Mouse (Mus musculus) hindbrain, postnatal 0 days (tissue): Measurements from ENCODE around the gene Tgfbrap1. TPM values are rescaled to one million over a fixed set of nuclear protein-coding genes. Genes with fewer than 3 reads are reported as not detected.

Experiments
- ATAC-seq: fragments of 200-750 bp; cut with Nextera tagmentation; 2 replicates; pipeline ENCODE4 v1.8.0; 2017; ENCODE audit warnings: mild to moderate bottlenecking, moderate TSS enrichment, moderate library complexity
- DNase-seq: peaks from one replicate; pipeline ENCODE4 v3.0.0-alpha.2; 2015; ENCODE audit warnings: low spot score
- H3K27ac ChIP-seq: fragments of 300-500 bp; sonication (generic); 2 replicates; pipeline ENCODE4 v1.5.1; 2014; ENCODE audit warnings: mild to moderate bottlenecking
- H3K27me3 ChIP-seq: fragments of 300-500 bp; sonication (generic); 2 replicates; pipeline ENCODE4 v1.6.1; 2014; ENCODE audit warnings: low read length, mixed read lengths; ENCODE audit not compliant: insufficient read depth
- H3K36me3 ChIP-seq: fragments of 300-500 bp; sonication (generic); 2 replicates; pipeline ENCODE4 v1.6.1; 2014; ENCODE audit warnings: low read length, mixed read lengths; ENCODE audit not compliant: insufficient read depth
- H3K4me1 ChIP-seq: fragments of 300-500 bp; sonication (generic); 2 replicates; pipeline ENCODE4 v1.6.1; 2014; ENCODE audit warnings: antibody characterized with exemption, low read length, mixed read lengths; ENCODE audit not compliant: insufficient read depth
- H3K4me2 ChIP-seq: fragments of 300-500 bp; sonication (generic); 2 replicates; pipeline ENCODE4 v1.6.1; 2014; ENCODE audit warnings: low read depth, mild to moderate bottlenecking, low read length, moderate library complexity, mixed read lengths
- H3K4me3 ChIP-seq: fragments of 300-500 bp; sonication (generic); 2 replicates; pipeline ENCODE4 v1.5.1; 2014; ENCODE audit warnings: low read length
- H3K9ac ChIP-seq: fragments of 300-500 bp; sonication (generic); replicated peaks from 2 replicates; pipeline ENCODE4 v1.6.1; 2014; ENCODE audit warnings: mild to moderate bottlenecking, low read length, moderate library complexity, mixed read lengths
- H3K9me3 ChIP-seq: fragments of 300-500 bp; sonication (generic); 2 replicates; pipeline ENCODE4 v1.6.1; 2016; ENCODE audit warnings: low read length, mixed read lengths
- CTCF ChIP-seq: IDR thresholded peaks from 2 replicates; pipeline ENCODE4 v1.5.1; 2016; ENCODE audit warnings: antibody characterized with exemption, control low read depth, low read depth
- WGBS: fragments of 180-500 bp; shearing (Covaris S2); extraction: QIAGEN DNeasy Blood & Tissue Kit; methylation state at CpG from one replicate; pipeline ENCODE4 v1.1.7; 2014; 5-methylcytosine and 5-hydroxymethylcytosine counted together
- polyA plus RNA-seq: library from polyadenylated mRNA; unstranded; fragments of >200 nt; fragmentation: Nextera tagmentation; extraction: Ambion mirVana; gene quantifications from 2 replicates; pipeline ENCODE4 v1.2.1, GENCODE M21; 2015
- total RNA-seq: library from RNA; depleted of rRNA; stranded (reverse); fragments of >200 nt; gene quantifications from 2 replicates; pipeline ENCODE4 v1.2.3, GENCODE M21; 2014

Gene Tgfbrap1
- total and polyA plus RNA-seq, 2 experiments from 2014 or later = 13.6 to 42.1 TPM

DNA sequence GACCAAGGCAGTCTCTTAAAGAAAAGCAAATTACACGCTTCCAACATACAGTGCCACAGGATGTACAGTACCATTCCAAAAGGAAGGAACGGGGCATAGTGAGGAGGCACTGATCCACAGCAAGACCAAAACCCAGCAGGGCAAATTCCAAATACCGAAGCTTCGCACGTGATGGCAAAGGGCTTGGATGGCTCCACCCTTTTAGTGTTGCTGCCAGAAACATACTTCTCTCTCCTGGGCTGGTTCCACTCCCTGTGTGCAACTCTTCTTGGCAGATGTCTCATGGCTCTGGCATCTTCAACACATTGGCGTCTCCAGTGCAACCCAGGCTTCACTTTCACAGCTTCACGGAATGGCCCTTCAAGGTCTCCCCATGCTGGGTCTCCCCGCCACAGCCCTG lies 19.0 kb upstream of the Tgfbrap1 start:
- Histone ChIP-seq H3K9me3 (no peaks in the 10 kb centered on the region), H3K27me3 (no peaks in the 10 kb centered on the region), H3K4me2 (no peak overlapping the region), H3K4me1 (no peaks in the 10 kb centered on the region), H3K36me3 (peaks cover 20% of the 10 kb centered on the region; the same call in 1 of the 2 replicates), H3K4me3 (no peak overlapping the region), H3K27ac (no peak overlapping the region), H3K9ac (no peak overlapping the region)
- ATAC-seq (no peak), DNase-seq (no peak)
- 96% methylated on average over 8 of the region's 8 CpGs for WGBS
- no peak for TF ChIP-seq CTCF

DNA sequence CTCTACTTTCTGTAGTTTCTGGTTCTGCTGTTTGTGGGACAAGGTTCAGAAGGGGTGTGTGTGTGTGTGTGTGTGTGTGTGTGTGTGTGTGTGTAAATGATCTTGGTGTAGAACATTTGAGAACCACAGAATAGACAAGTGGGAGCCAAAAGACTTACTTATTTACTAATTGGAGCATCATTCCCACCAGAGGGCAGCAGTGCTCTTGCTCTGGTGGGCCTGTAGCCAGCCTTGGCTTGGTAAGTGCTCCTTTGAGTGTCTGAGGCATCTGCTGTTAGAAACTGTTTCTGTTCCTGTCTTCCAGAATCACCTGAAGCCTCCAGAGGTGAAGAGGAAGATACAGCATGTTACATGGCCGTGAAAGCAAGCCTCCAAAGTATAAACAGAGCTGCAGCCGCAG lies 14.4 kb upstream of the Tgfbrap1 start:
- ATAC-seq = peak; percentile 66
- H3K36me3 ChIP-seq = peaks cover 37% of the 10 kb centered on the region

DNA sequence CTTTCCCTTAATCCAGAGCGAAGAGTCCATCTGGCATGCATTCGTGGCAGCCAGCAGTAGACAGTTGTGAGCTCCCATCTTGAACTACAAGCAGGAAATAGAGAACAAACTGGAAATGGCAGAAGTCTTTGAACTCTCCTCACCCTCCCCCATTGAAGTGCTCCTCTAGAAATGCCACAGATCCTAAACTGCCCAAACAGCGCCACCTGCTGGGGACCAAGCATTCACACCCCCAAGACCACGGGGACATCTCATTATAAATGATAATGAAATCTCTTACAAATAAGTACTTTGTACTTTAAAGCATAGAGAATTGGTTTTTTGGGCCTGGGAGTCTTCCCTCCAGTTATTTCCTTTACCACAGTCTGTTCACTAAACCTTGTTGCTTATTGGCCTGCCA lies 12.1 kb upstream of the Tgfbrap1 start:
- Histone ChIP-seq H3K9ac (no peak overlapping the region), H3K4me2 (no peak overlapping the region), H3K4me1 (no peaks in the 10 kb centered on the region), H3K9me3 (no peaks in the 10 kb centered on the region), H3K27me3 (no peaks in the 10 kb centered on the region), H3K36me3 (peaks cover 42% of the 10 kb centered on the region), H3K4me3 (no peak overlapping the region), H3K27ac (no peak overlapping the region)
- DNase-seq (peak; percentile 46), ATAC-seq (no peak)
- peak; percentile 70 for TF ChIP-seq CTCF
- 51% methylated on average over 4 of the region's 4 CpGs for WGBS

More for the DNA sequence above, 14.4 kb upstream of the Tgfbrap1 start:
- 87% methylated on average over 2 of the region's 2 CpGs for WGBS
- Histone ChIP-seq H3K4me1 (no peaks in the 10 kb centered on the region), H3K27ac (no peak overlapping the region), H3K4me2 (no peak overlapping the region), H3K9ac (no peak overlapping the region), H3K4me3 (no peak overlapping the region), H3K27me3 (no peaks in the 10 kb centered on the region), H3K9me3 (no peaks in the 10 kb centered on the region)
- TF ChIP-seq CTCF = peak; percentile 80
- peak; percentile 85 for DNase-seq

DNA sequence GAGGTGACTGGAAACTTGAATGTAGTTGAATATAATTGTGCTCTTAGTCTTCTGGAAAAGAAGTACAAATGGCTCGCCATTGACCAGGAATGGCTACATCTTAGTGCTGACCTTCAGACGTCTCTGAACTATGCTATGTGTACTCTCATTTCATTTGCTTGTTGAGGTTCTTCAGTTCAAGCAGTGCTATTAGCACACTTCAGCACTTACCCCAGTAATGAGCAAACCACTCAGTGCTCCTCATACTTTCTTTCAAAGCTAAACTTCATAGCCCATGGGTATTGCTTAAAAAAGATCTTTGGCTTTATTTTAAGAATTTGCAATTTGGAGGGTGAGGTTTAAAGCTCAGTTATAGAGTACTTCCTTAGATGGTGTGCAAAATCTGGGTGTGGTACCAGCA lies 10.3 kb upstream of the Tgfbrap1 start:
- H3K4me3 ChIP-seq = no peak overlapping the region
- WGBS = 94% methylated on average over 2 of the region's 2 CpGs
- H3K4me2 ChIP-seq = no peak overlapping the region
- ATAC-seq (no peak), DNase-seq (no peak)
- H3K9ac ChIP-seq = no peak overlapping the region
- H3K9me3 ChIP-seq = no peaks in the 10 kb centered on the region
- peaks cover 35% of the 10 kb centered on the region for H3K36me3 ChIP-seq
- H3K27ac ChIP-seq = no peak overlapping the region
- H3K4me1 ChIP-seq = no peaks in the 10 kb centered on the region
- no peaks in the 10 kb centered on the region for H3K27me3 ChIP-seq
- TF ChIP-seq CTCF = no peak

DNA sequence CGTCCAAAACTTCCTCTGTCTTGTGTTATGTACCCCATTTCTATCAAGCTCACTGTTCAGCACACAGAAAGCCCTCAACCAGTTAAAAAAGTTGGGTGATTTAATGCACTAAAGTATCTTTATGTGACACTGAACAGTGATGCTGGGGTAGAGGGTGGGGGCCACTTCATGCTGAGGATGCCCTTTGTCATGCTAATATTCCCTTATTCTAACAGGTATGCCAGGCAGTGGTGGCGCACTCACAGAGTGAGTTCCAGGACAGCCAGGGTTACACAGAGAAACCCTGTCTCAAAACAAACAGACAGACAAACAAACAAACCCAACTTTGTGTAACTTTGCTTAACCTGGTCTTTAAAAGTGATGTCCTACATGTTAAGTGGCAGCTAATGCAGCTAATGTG lies 4.2 kb downstream of the Tgfbrap1 start:
- no peak overlapping the region for H3K4me3 ChIP-seq
- H3K9me3 ChIP-seq = no peaks in the 10 kb centered on the region
- no peak overlapping the region for H3K4me2 ChIP-seq
- H3K27ac ChIP-seq = no peak overlapping the region
- H3K9ac ChIP-seq = no peak overlapping the region
- H3K36me3 ChIP-seq = no peaks in the 10 kb centered on the region
- H3K27me3 ChIP-seq = no peaks in the 10 kb centered on the region
- peaks cover 10% of the 10 kb centered on the region; the same call in 1 of the 2 replicates for H3K4me1 ChIP-seq
- WGBS = 82% methylated on average over 2 of the region's 2 CpGs
- ATAC-seq (no peak), DNase-seq (no peak)
- TF ChIP-seq CTCF = no peak

DNA sequence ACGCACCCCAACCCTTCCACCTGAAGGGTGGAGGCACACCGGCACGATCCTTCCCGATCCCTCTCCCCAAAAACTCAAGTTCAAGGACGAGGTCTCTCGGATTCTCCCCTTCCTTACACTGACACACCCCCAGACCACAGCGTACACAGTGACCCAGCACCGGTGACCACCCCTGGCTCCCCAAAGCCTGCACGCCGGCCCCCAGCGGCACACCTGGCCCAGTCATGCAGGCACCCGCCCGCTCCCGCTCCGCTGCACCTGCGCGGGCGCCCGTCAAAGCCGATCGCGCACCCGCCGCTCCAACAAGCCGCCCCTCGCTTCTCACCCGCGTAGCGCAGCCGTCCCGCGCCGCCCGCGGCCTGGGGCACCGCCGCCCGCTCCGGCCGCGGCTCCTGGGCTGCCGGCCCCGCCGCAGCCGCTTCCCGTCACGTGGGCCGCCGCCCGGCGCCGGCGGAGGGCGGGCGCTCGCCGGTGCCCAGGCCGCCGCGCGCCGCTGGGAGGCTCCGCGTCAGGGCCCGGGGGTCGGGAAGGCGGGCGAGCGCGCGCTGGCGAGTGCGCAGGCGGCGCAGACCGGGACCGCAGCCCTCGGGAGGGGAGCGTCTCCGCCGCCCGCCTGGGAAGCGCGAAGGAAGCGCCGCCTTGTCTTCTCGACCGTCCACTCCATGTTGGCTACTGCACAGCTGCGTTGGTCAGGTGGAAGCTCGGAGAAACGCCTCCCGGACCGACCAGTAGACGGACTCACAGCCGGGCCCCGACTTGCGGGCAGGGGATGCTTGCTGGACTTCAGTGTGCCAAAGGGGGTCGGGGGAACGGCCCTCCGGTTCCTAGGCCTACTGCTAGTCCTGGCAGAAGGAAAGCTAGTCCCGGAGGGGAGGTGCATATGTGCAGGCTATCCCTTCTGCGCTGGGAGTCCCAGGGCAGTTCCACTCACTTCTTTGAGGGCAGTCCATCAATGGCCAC lies 6.1 kb downstream of the Tgfbrap1 start:
- H3K36me3 ChIP-seq = no peaks in the 10 kb centered on the region
- H3K27me3 ChIP-seq = no peaks in the 10 kb centered on the region
- H3K27ac ChIP-seq = peak overlapping the region; percentile 90
- peak overlapping the region; percentile 65 for H3K4me3 ChIP-seq
- H3K9ac ChIP-seq = peak overlapping the region; percentile 80
- no peak for TF ChIP-seq CTCF
- H3K4me2 ChIP-seq = peak overlapping the region; percentile 61
- DNase-seq (peak; percentile 79), ATAC-seq (peak; percentile 87)
- no peaks in the 10 kb centered on the region for H3K9me3 ChIP-seq
- WGBS = under 1% methylated on average over 83 of the region's 102 CpGs
- peaks cover 8% of the 10 kb centered on the region; the same call in 1 of the 2 replicates for H3K4me1 ChIP-seq
